Mouse (Mus musculus): ENCODE data around the gene Pde4c.

DNA sequence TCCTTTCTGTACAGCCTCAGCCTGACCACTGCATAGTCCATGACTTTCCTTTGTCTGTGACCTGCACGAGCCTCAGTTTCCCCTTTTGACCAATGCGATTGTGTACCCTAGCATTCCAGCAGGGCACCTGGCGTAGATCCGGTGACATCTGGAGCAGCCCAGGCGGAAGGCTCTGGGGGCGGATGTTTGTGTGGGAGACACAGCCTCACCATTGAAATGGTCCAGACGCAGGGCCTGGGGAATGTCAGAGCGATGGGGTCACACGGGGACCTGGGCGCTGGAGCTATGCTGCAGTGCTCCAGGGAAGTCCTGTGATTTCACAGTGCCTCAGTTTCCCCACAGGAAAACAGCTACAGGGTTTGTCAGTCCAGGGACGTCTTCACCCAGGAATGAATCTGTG is 18.7 kb downstream of the Pde4c start:
- no peak for TF ChIP-seq POLR2A (IDR thresholded peaks at IDR 0.05; ENCODE audit: insufficient read depth, low read length)
- no peak for TF ChIP-seq CTCF (IDR thresholded peaks at IDR 0.05; ENCODE audit: low read depth, low read length)
- TF ChIP-seq EP300 (IDR thresholded peaks at IDR 0.05; ENCODE audit: insufficient read depth, low read depth, low read length), result no peak

All from ES-Bruce4 (cell line).